Mouse (Mus musculus) spleen, adult 2 months (tissue): ENCODE measurements around the gene Arhgef7.

Source experiments
- CTCF ChIP-seq: fragments of 200-500 bp; IDR thresholded peaks from 2 replicates; pipeline ENCODE4 v1.5.1; 2011; ENCODE audit warnings: mild to moderate bottlenecking, inconsistent platforms; ENCODE audit not compliant: insufficient read depth, insufficient read length, insufficient replicate concordance; ENCODE audit errors: extremely low read depth
- POLR2A ChIP-seq: fragments of 200-500 bp; IDR thresholded peaks from 2 replicates; pipeline ENCODE4 v1.6.1; 2011; ENCODE audit warnings: low read depth, low read length, inconsistent platforms

DNA sequence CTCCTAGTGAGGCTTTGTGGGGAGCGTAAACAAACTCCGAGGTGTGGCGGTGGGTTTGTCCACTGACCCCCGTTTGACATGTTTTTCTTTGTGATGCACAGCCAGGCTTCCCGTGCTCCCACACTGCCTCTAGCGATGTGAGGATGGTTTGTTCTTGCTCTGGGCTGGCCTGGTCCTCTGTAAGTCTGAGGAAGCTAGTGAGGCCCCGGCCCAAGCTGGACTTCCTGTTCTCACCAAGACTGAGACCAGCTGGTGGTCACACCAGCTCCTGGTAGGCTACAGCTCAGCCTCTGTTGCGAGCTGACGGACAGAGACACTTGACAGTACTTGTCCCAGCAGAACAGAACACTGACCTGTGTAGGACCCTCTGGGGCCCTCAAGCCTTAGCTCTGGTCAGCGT lies 16.1 kb downstream of the Arhgef7 start:
- no peak for TF ChIP-seq POLR2A
- no peak for TF ChIP-seq CTCF
